Mouse (Mus musculus) retina, postnatal 1 day (tissue): ENCODE results near the gene Fam92b.

Source experiments
- DNase-seq: peaks from one replicate; pipeline ENCODE4 v3.0.0-alpha.2; 2012

The Fam92b gene

DNA sequence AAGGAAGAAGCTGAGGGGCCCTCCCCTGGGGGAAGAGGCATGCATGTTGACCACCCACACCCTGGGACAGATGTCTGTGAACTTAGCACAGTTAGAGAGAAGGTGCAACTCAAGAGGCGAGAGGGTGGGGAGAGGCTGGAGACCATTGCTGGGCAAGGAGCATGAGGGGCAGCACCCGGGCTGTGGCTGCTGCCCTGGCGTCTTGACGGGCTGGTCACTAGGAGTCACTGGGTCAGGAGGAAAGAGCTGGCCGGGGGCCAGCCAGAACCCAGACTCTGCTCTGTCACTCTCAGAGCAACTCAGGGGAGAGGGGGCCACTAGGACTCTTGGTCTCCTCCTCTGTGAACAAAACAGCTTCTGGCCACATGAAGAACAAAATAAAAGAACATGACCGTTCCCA, 12.2 kb upstream of the Fam92b start:
- DNase-seq: no peak

DNA sequence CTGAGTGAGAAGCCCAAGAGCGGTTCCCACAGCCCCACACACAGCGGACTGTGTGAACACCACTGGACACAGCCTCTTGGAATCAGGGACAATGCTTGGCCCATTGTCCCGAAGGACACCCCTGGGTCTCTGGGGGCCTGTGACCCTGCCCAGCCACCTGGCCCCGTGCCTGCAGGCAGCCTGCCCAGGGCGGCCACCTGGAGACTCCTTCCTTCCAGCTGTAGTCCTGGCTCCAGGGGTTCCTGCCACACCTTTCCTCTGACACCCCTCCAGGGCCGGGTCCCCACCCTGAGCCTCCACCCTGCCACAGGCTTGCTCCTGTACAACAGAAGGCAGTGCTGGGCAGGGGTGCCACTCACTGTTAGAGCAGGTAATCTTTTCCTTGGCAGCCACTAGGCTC, 11.2 kb upstream of the Fam92b start:
- no peak for DNase-seq

DNA sequence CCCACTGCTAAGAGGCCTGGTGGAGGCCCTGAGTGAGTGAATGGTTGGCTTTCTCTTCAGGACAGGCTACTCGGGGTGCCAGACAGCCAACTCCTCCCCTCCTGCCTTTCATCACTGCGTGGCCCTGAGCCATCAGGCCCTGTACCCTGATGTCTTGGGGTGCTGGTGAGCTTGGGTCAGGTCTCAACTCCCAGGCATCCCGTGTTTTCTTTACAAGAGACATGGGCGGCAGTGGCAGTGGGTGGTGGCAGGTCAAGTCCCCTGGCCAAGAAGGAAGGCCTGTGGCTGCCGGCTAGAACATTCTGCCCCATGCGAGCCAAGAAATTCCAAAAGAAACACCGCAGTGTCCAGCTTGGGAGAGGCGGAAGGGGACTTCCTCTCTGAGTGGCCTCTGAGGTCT, 9.2 kb upstream of the Fam92b start:
- no peak for DNase-seq

- DNase-seq: peak; percentile 73
These were observed 7.9 kb upstream of the Fam92b start for GRCm38 (mm10) chr8:120184850-120185792.

- DNase-seq: peak; percentile 52
These were observed 7.1 kb upstream of the Fam92b start for GRCm38 (mm10) chr8:120184366-120184765.

DNA sequence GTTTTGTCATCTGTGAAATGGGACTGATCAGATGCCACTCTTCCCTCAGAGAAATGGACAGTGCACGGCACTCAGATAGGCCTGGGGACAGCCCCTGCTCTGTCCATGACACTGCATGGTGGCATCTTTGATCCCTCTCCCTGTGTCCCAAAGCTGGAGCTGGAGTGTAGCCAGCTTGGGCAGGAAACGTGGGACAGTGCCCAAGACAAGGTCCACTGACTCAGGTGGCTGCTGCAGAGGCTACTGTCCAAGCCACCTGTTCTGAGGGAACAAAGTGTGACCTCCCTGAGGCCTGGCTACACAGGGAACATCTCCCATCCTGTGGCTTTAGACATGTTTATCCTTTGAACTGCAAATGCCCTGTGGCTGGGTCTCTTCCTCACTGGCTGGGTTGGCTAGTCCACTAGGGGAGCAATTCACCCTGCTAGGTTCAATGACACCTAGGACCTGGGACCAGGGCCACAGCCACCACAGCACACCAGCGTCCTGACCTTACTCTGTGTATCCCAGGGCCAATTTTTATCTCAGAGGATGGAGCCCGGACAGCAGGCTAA, 4.7 kb upstream of the Fam92b start:
- no peak for DNase-seq

DNA sequence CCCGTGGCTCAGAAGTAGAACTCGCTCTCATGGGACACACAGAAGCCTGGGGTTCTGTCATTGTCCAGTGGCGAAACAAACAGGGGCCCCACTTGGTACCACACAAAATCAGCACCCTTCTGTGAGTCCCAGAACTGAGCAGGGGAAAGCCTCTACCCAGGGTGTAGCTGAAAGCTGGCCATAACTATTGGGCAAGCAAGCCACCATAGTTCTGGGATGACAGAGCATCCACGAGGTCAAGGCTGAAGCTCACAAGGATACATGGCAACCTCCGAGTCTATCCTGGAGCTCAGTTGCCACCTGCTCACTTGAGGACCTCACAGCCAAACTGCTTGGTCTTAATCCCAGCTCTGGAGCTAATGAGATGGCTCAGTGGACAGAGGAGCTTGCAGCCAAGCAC, 4.0 kb upstream of the Fam92b start:
- no peak for DNase-seq

- peak; percentile 79 for DNase-seq
These were observed 3.2 kb upstream of the Fam92b start for GRCm38 (mm10) chr8:120180445-120180970.

- DNase-seq: peak; percentile 92
These were observed 1.8 kb upstream of the Fam92b start for GRCm38 (mm10) chr8:120179027-120179431.

- no peak for DNase-seq
These were observed 853 bp upstream of the Fam92b start for GRCm38 (mm10) chr8:120178124-120178514.

- peak; percentile 68 for DNase-seq
These were observed 661 bp downstream of the Fam92b start for GRCm38 (mm10) chr8:120176605-120177004.

DNA sequence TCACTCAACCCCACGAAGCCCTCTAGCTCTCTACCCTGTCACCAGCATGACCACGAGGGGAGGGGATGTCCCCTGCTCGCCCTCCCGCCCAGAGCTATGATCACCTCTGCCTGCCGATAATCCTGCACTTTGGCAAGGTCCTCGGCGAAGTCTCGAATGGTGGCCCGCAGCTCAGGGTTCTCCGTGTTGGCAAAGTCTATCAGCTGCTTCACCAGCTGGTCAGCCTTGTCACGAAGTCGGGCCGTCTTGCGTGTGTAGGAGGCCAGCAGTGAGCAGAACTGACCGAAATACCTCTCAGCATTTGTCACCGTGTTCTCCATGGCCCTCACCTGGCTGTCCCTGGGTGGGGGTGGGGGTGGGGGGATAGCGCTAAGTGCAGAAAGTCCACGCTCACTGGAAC, 2.7 kb downstream of the Fam92b start:
- DNase-seq: no peak

DNA sequence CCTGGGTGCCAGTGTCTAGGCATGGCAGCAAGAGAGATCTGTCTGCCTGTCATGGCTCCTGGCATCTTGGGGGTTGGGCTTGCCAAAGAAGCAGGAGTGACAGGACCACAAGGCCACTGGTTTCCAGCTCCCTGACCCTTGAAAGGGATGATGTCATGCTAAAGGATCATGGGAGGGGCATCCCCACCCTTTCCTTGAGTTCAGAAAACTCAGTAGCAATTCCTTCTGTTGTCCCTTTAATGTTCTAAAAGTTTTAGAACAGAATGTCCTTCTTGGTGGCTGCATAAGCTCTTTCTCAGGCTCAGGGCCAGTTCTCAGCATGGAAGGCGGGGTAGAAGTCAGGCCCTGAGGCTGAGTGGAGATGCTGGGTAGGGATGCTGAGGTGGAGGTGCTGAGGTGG, 4.1 kb downstream of the Fam92b start:
- DNase-seq: no peak

DNA sequence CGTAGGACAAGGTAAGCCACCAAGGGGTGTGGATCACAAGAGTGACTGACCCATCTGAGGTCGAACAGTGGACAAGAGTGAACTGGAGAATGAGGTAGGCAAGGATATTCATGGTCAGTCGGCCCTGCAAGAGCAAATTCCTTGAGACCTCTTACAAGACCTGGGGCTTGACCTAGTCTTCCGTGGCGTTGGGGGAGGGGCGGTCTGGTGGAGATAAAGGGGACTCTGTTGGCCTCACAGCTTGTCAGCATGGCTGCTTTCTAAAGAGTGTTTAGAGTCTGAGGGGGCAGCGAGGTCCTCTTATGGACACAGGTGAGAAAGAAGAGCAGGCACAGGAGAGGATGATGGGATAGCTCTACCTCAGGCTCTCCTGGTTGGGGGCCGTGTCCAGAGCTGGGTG, 8.1 kb downstream of the Fam92b start:
- DNase-seq: peak; percentile 52

DNA sequence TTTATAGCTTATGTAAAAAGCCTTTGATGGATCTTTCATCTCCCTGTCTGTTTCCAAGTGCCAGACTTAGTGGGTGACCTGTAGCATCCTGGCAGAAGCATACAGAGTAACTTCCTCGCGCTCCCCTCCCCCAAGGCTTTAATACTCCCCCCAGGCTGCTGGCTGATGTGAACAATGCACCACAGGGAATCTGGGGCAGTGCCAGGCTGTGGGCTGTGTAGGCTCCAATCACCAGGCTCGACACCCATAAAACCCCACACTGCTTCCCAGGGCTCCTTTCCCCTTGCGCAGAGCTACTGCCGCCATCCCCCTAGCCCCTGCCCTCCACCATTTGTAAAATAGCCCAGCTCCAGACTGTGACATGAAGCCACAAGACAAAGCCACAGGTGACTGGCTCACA, 9.4 kb downstream of the Fam92b start:
- peak; percentile 90 for DNase-seq

- no peak for DNase-seq
These were observed 10.1 kb downstream of the Fam92b start for GRCm38 (mm10) chr8:120167136-120167535.

DNA sequence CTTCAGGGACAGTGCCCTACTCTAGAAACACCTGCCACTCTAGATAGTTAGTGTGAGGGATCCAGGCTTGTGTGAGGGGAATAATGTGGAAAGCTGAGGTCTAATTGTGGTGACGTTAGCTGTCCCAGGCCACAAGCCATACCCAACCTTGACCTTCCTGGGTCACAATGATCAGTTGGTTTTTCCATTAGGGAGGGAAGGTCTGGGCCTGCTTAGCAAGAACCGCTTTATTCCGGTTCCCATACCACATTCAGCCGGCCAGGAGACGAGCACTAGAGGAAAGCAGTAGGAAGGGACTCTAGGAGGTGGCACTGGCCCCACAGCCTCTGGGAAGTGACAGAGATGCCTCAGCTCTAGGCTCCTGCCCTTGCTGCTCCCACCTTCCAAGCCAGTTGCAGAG, 13.2 kb downstream of the Fam92b start:
- no peak for DNase-seq

GRCm38 (mm10) chr8:120163376-120163775, 13.9 kb downstream of the Fam92b start:
- peak; percentile 60 for DNase-seq

- no peak for DNase-seq
These were observed 14.9 kb downstream of the Fam92b start for GRCm38 (mm10) chr8:120162404-120162752.

- peak; percentile 85 for DNase-seq
These were observed 15.4 kb downstream of the Fam92b start for GRCm38 (mm10) chr8:120161658-120162403.

- no peak for DNase-seq
These were observed 16.9 kb downstream of the Fam92b start for GRCm38 (mm10) chr8:120160366-120160765.

- no peak for DNase-seq
These were observed 24.6 kb downstream of the Fam92b start for GRCm38 (mm10) chr8:120152636-120153035.

GRCm38 (mm10) chr8:120151151-120151550, 26.1 kb downstream of the Fam92b start:
- peak; percentile 71 for DNase-seq

DNA sequence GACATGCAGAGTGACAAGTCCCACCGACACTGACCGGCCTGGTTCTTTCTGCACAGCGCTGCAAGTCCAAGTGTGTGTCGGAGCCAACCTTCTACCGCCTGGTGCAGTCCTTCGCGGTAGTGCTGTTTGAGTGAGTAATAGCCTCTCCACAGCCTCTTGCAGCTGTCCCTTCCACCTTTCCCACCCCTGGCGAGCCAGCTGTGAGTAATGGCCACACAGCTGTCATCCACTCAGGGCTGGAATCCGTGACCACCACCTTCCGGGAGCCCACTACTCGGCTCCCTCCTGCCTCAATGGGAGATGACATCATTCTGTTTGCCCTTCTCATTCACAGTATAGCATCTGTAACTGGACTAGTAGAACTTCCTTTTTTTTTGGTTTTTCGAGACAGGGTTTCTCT, 27.2 kb downstream of the Fam92b start:
- DNase-seq: no peak
